Mouse (Mus musculus) kidney, embryonic 14.5 days (tissue): ENCODE results near the gene Abhd11. TPM values are rescaled to one million over a fixed set of nuclear protein-coding genes. Genes with fewer than 3 reads are reported as not detected.

Experiments used
- ATAC-seq: fragments of 200-750 bp; cut with Nextera tagmentation; 2 replicates; pipeline ENCODE4 v1.8.0; 2017; ENCODE audit warnings: moderate number of reproducible peaks, mild to moderate bottlenecking, moderate TSS enrichment, moderate library complexity; ENCODE audit not compliant: low FRiP score, low TSS enrichment
- H3K27ac ChIP-seq: fragments of 300-500 bp; sonication (generic); 2 replicates; pipeline ENCODE4 v1.5.1; 2014; ENCODE audit warnings: low read depth, mild to moderate bottlenecking, low read length, moderate library complexity, mixed read lengths
- H3K27me3 ChIP-seq: fragments of 300-500 bp; sonication (generic); 2 replicates; pipeline ENCODE4 v1.6.1; 2014; ENCODE audit warnings: mild to moderate bottlenecking, low read length; ENCODE audit not compliant: control insufficient read depth, insufficient read depth
- H3K36me3 ChIP-seq: fragments of 300-500 bp; sonication (generic); 2 replicates; pipeline ENCODE4 v1.6.1; 2014; ENCODE audit warnings: low read length, mixed read lengths; ENCODE audit not compliant: control insufficient read depth, insufficient read depth
- H3K4me1 ChIP-seq: fragments of 300-500 bp; sonication (generic); 2 replicates; pipeline ENCODE4 v1.6.1; 2014; ENCODE audit warnings: low read length, mixed read lengths; ENCODE audit not compliant: control insufficient read depth, insufficient read depth
- H3K4me2 ChIP-seq: fragments of 300-500 bp; sonication (generic); replicated peaks from 2 replicates; pipeline ENCODE4 v1.6.1; 2014; ENCODE audit warnings: low read depth, mild to moderate bottlenecking, low read length
- H3K4me3 ChIP-seq: fragments of 300-500 bp; sonication (generic); 2 replicates; pipeline ENCODE4 v1.5.1; 2014; ENCODE audit warnings: mild to moderate bottlenecking, low read length
- H3K9ac ChIP-seq: fragments of 300-500 bp; sonication (generic); 2 replicates; pipeline ENCODE4 v1.6.1; 2014; ENCODE audit warnings: low read depth, mild to moderate bottlenecking, low read length, moderate library complexity
- H3K9me3 ChIP-seq: fragments of 300-500 bp; sonication (generic); 2 replicates; pipeline ENCODE4 v1.6.1; 2016; ENCODE audit warnings: low read length; ENCODE audit not compliant: control insufficient read depth
- WGBS: fragments of 180-500 bp; shearing (Covaris S2); extraction: QIAGEN DNeasy Blood & Tissue Kit; methylation state at CpG from one replicate; pipeline ENCODE4 v1.1.7; 2014; 5-methylcytosine and 5-hydroxymethylcytosine counted together
- polyA plus RNA-seq: library from polyadenylated mRNA; unstranded; fragments of >200 nt; fragmentation: Nextera tagmentation; extraction: Ambion mirVana; gene quantifications from 2 replicates; pipeline ENCODE4 v1.2.1, GENCODE M21; 2014

Gene Abhd11
- polyA plus RNA-seq, 1 experiment from 2014 or later = 73.5 TPM

GRCm38 (mm10) chr5:135029007-135029854 lies 20.3 kb downstream of the Abhd11 start:
- Histone ChIP-seq H3K27me3 (no peaks in the 10 kb centered on the region), H3K4me2 (peak overlapping the region; percentile 13; the same call in 1 of the 2 replicates), H3K27ac (peak overlapping the region; percentile 15; the same call in 1 of the 2 replicates), H3K36me3 (no peaks in the 10 kb centered on the region), H3K9me3 (no peaks in the 10 kb centered on the region), H3K4me3 (0 out of 2 replicates have a peak overlapping the region, but pooled peaks have one; percentile 4), H3K4me1 (peaks cover 36% of the 10 kb centered on the region), H3K9ac (peak overlapping the region; percentile 34; the same call in 1 of the 2 replicates)
- WGBS = 45% methylated on average over 18 of the region's 18 CpGs
- ATAC-seq = no peak

- H3K27me3 ChIP-seq = no peaks in the 10 kb centered on the region
- 92% methylated on average over 5 of the region's 5 CpGs for WGBS
- peaks cover 6% of the 10 kb centered on the region; the same call in 1 of the 2 replicates for H3K36me3 ChIP-seq
- no peak overlapping the region for H3K27ac ChIP-seq
- no peak overlapping the region for H3K9ac ChIP-seq
- ATAC-seq = no peak
- no peaks in the 10 kb centered on the region for H3K9me3 ChIP-seq
- H3K4me2 ChIP-seq = no peak overlapping the region
- H3K4me1 ChIP-seq = peaks cover 10% of the 10 kb centered on the region
- H3K4me3 ChIP-seq = no peak overlapping the region
Observed at GRCm38 (mm10) chr5:135032581-135032980, 23.6 kb downstream of the Abhd11 start.

- Histone ChIP-seq H3K4me3 (no peak overlapping the region), H3K4me1 (no peaks in the 10 kb centered on the region), H3K27me3 (no peaks in the 10 kb centered on the region), H3K9ac (no peak overlapping the region), H3K9me3 (no peaks in the 10 kb centered on the region), H3K4me2 (no peak overlapping the region), H3K27ac (no peak overlapping the region), H3K36me3 (peaks cover 19% of the 10 kb centered on the region; the same call in 1 of the 2 replicates)
- no peak for ATAC-seq
- WGBS = 100% methylated on average over 2 of the region's 2 CpGs
Observed at GRCm38 (mm10) chr5:135034593-135034992, 25.6 kb downstream of the Abhd11 start.

- WGBS = 72% methylated on average over 18 of the region's 18 CpGs
- no peak overlapping the region for H3K4me3 ChIP-seq
Observed at GRCm38 (mm10) chr5:135035608-135036359, 26.8 kb downstream of the Abhd11 start.

GRCm38 (mm10) chr5:135037946-135038345 lies 29.0 kb downstream of the Abhd11 start:
- no peak overlapping the region for H3K27ac ChIP-seq
- no peak overlapping the region for H3K9ac ChIP-seq
- H3K27me3 ChIP-seq = no peaks in the 10 kb centered on the region
- ATAC-seq = no peak
- 89% methylated on average over 3 of the region's 3 CpGs for WGBS
- H3K4me3 ChIP-seq = no peak overlapping the region
- H3K4me2 ChIP-seq = no peak overlapping the region
- no peaks in the 10 kb centered on the region for H3K4me1 ChIP-seq
- H3K9me3 ChIP-seq = no peaks in the 10 kb centered on the region
- peaks cover 31% of the 10 kb centered on the region; the same call in 1 of the 2 replicates for H3K36me3 ChIP-seq

More at GRCm38 (mm10) chr5:135035608-135036359, 26.8 kb downstream of the Abhd11 start:
- no peak for ATAC-seq
- Histone ChIP-seq H3K9ac (no peak overlapping the region), H3K27ac (no peak overlapping the region), H3K36me3 (peaks cover 29% of the 10 kb centered on the region; the same call in 1 of the 2 replicates), H3K4me1 (no peaks in the 10 kb centered on the region), H3K4me2 (no peak overlapping the region), H3K9me3 (no peaks in the 10 kb centered on the region), H3K27me3 (no peaks in the 10 kb centered on the region)

GRCm38 (mm10) chr5:135039541-135039940 lies 30.6 kb downstream of the Abhd11 start:
- Histone ChIP-seq H3K27ac (no peak overlapping the region), H3K4me2 (no peak overlapping the region)

GRCm38 (mm10) chr5:135040059-135040458 lies 31.1 kb downstream of the Abhd11 start:
- no peak overlapping the region for H3K9ac ChIP-seq

More at GRCm38 (mm10) chr5:135039541-135039940, 30.6 kb downstream of the Abhd11 start:
- WGBS = 88% methylated on average over 9 of the region's 9 CpGs
- H3K4me3 ChIP-seq = no peak overlapping the region
- no peaks in the 10 kb centered on the region for H3K9me3 ChIP-seq
- no peaks in the 10 kb centered on the region for H3K4me1 ChIP-seq
- peaks cover 31% of the 10 kb centered on the region; the same call in 1 of the 2 replicates for H3K36me3 ChIP-seq
- no peak for ATAC-seq
- no peak overlapping the region for H3K9ac ChIP-seq
- H3K27me3 ChIP-seq = no peaks in the 10 kb centered on the region

GRCm38 (mm10) chr5:135040777-135041176 lies 31.8 kb downstream of the Abhd11 start:
- Histone ChIP-seq H3K4me3 (no peak overlapping the region), H3K4me1 (no peaks in the 10 kb centered on the region), H3K27me3 (no peaks in the 10 kb centered on the region), H3K36me3 (peaks cover 42% of the 10 kb centered on the region; the same call in 1 of the 2 replicates), H3K9ac (no peak overlapping the region), H3K27ac (no peak overlapping the region), H3K4me2 (no peak overlapping the region), H3K9me3 (no peaks in the 10 kb centered on the region)
- no peak for ATAC-seq
- 67% methylated on average over 11 of the region's 11 CpGs for WGBS

More at GRCm38 (mm10) chr5:135040059-135040458, 31.1 kb downstream of the Abhd11 start:
- no peak for ATAC-seq
- no peaks in the 10 kb centered on the region for H3K27me3 ChIP-seq
- H3K4me2 ChIP-seq = no peak overlapping the region
- H3K4me3 ChIP-seq = no peak overlapping the region
- no peak overlapping the region for H3K27ac ChIP-seq
- no peaks in the 10 kb centered on the region for H3K4me1 ChIP-seq
- peaks cover 35% of the 10 kb centered on the region; the same call in 1 of the 2 replicates for H3K36me3 ChIP-seq
- WGBS = 65% methylated on average over 6 of the region's 6 CpGs
- no peaks in the 10 kb centered on the region for H3K9me3 ChIP-seq
